Mouse (Mus musculus) MEL (cell line): ENCODE measurements around the gene Dcst1. TPM values are rescaled to one million over a fixed set of nuclear protein-coding genes. Genes with fewer than 3 reads are reported as not detected.

Source experiments
- DNase-seq: peaks from one replicate; pipeline ENCODE4 v3.0.0; 2011; ENCODE audit warnings: low read depth, low spot score
- H3K27ac ChIP-seq: 2 replicates; pipeline ENCODE4 v1.5.1; 2012; ENCODE audit warnings: low read depth, mild to moderate bottlenecking, control low read depth, low read length, moderate library complexity; ENCODE audit not compliant: control insufficient read depth
- H3K27me3 ChIP-seq, 2 experiments: fragments of 150-350 bp in 1 of 2; sonication (generic) in 1 of 2; 2 replicates each; pipeline ENCODE4 v1.6.1; 2012; ENCODE audit warnings: low read length in 2 of 2, mild to moderate bottlenecking in 2 of 2, improper control_type of control experiment in 1 of 2, moderate library complexity in 1 of 2; ENCODE audit not compliant: insufficient read depth in 2 of 2, control insufficient read depth in 1 of 2
- H3K36me3 ChIP-seq, 2 experiments: 2 replicates each; pipeline ENCODE4 v1.6.1; 2012 to 2014; ENCODE audit warnings: low read length in 2 of 2, improper control_type of control experiment in 1 of 2, inconsistent platforms in 1 of 2, mild to moderate bottlenecking in 1 of 2; ENCODE audit not compliant: insufficient read depth in 2 of 2, control insufficient read depth in 1 of 2
- H3K4me1 ChIP-seq, 2 experiments: fragments of 150-350 bp in 1 of 2; sonication (generic) in 1 of 2; 2 replicates each; pipeline ENCODE4 v1.6.1; 2012; ENCODE audit warnings: low read length in 2 of 2, improper control_type of control experiment in 1 of 2, mild to moderate bottlenecking in 1 of 2; ENCODE audit not compliant: insufficient read depth in 2 of 2, control insufficient read depth in 1 of 2
- H3K4me3 ChIP-seq, 2 experiments: fragments of 150-350 bp in 1 of 2; sonication (generic) in 1 of 2; 2 replicates each; pipeline ENCODE4 v1.5.1; 2012; ENCODE audit warnings: low read depth in 2 of 2, low read length in 2 of 2, mild to moderate bottlenecking in 2 of 2, moderate library complexity in 2 of 2, control low read depth in 1 of 2, improper control_type of control experiment in 1 of 2; ENCODE audit not compliant: control insufficient read depth in 1 of 2, insufficient read depth in 1 of 2
- H3K79me2 ChIP-seq: 2 replicates; pipeline ENCODE4 v1.6.1; 2012; ENCODE audit warnings: mild to moderate bottlenecking, low read length, moderate library complexity; ENCODE audit not compliant: control insufficient read depth, poor library complexity, insufficient read depth
- H3K9ac ChIP-seq: 2 replicates; pipeline ENCODE4 v1.6.1; 2012; ENCODE audit warnings: low read depth, mild to moderate bottlenecking, control low read depth, low read length, moderate library complexity; ENCODE audit not compliant: control insufficient read depth, poor library complexity, severe bottlenecking
- H3K9me3 ChIP-seq: fragments of 150-350 bp; sonication (generic); replicated peaks from 2 replicates; pipeline ENCODE4 v1.6.1; 2012; ENCODE audit warnings: mild to moderate bottlenecking, low read length, improper control_type of control experiment, moderate library complexity; ENCODE audit not compliant: insufficient read depth
- BHLHE40 ChIP-seq: IDR thresholded peaks from 2 replicates; pipeline ENCODE4 v1.6.1; 2012; ENCODE audit warnings: low read depth, mild to moderate bottlenecking, inconsistent platforms, low read length, improper control_type of control experiment, borderline replicate concordance
- CHD1 ChIP-seq: IDR thresholded peaks from 2 replicates; pipeline ENCODE4 v1.6.1; 2012; ENCODE audit warnings: low read depth, mild to moderate bottlenecking, inconsistent platforms, low read length, improper control_type of control experiment
- CTCF ChIP-seq, 3 experiments: IDR thresholded peaks in 2 of 3; conservative IDR thresholded peaks in 1 of 3; 2 replicates each; pipeline ENCODE4 v1.5.1; 2011 to 2012; ENCODE audit warnings: low read length in 3 of 3, low read depth in 2 of 3, mild to moderate bottlenecking in 2 of 3, improper control_type of control experiment in 1 of 3, inconsistent platforms in 1 of 3, mixed read lengths in 1 of 3, moderate library complexity in 1 of 3; ENCODE audit not compliant: control insufficient read depth in 1 of 3, insufficient read depth in 1 of 3, poor library complexity in 1 of 3, severe bottlenecking in 1 of 3
- E2F4 ChIP-seq: IDR thresholded peaks from 2 replicates; pipeline ENCODE4 v1.6.1; 2011; ENCODE audit warnings: low read depth, low read length, improper control_type of control experiment, borderline replicate concordance
- ETS1 ChIP-seq: IDR thresholded peaks from 2 replicates; pipeline ENCODE4 v1.6.1; 2012; ENCODE audit warnings: low read depth, mild to moderate bottlenecking, inconsistent platforms, low read length, improper control_type of control experiment, moderate library complexity
- GABPA ChIP-seq: IDR thresholded peaks from 2 replicates; pipeline ENCODE4 v1.6.1; 2012; ENCODE audit warnings: low read depth, mild to moderate bottlenecking, inconsistent platforms, low read length, improper control_type of control experiment, moderate library complexity
- GATA1 ChIP-seq: IDR thresholded peaks from 2 replicates; pipeline ENCODE4 v1.6.1; 2011; ENCODE audit warnings: low read depth, low read length, improper control_type of control experiment
- JUND ChIP-seq: IDR thresholded peaks from 2 replicates; pipeline ENCODE4 v1.6.1; 2011; ENCODE audit warnings: low read depth, mild to moderate bottlenecking, improper control_type of control experiment, low read length
- MAX ChIP-seq: IDR thresholded peaks from 2 replicates; pipeline ENCODE4 v1.6.1; 2011; ENCODE audit warnings: low read length, improper control_type of control experiment
- MAZ ChIP-seq: IDR thresholded peaks from 2 replicates; pipeline ENCODE4 v1.6.1; 2012; ENCODE audit warnings: low read depth, mild to moderate bottlenecking, inconsistent platforms, low read length, improper control_type of control experiment
- MYB ChIP-seq: IDR thresholded peaks from 2 replicates; pipeline ENCODE4 v1.6.1; 2011; ENCODE audit warnings: mild to moderate bottlenecking, low read depth, low read length, improper control_type of control experiment
- MYC ChIP-seq: IDR thresholded peaks from 2 replicates; pipeline ENCODE4 v1.6.1; 2011; ENCODE audit warnings: low read depth, mild to moderate bottlenecking, low read length, improper control_type of control experiment, moderate library complexity
- NELFE ChIP-seq: IDR thresholded peaks from 2 replicates; pipeline ENCODE4 v1.6.1; 2011; ENCODE audit warnings: low read depth, low read length, improper control_type of control experiment
- RAD21 ChIP-seq: IDR thresholded peaks from 2 replicates; pipeline ENCODE4 v1.6.1; 2011; ENCODE audit warnings: mild to moderate bottlenecking, low read depth, low read length, improper control_type of control experiment
- RCOR1 ChIP-seq: IDR thresholded peaks from 2 replicates; pipeline ENCODE4 v1.6.1; 2012; ENCODE audit warnings: low read depth, mild to moderate bottlenecking, inconsistent platforms, low read length, improper control_type of control experiment
- TCF12 ChIP-seq: IDR thresholded peaks from 2 replicates; pipeline ENCODE4 v1.6.1; 2014; ENCODE audit warnings: low read depth, mild to moderate bottlenecking, inconsistent platforms, low read length, improper control_type of control experiment, moderate library complexity
- USF1 ChIP-seq: IDR thresholded peaks from 2 replicates; pipeline ENCODE4 v1.6.1; 2014; ENCODE audit warnings: low read depth, mild to moderate bottlenecking, inconsistent platforms, low read length, improper control_type of control experiment, moderate library complexity
- ZKSCAN1 ChIP-seq: IDR thresholded peaks from 2 replicates; pipeline ENCODE4 v1.6.1; 2012; ENCODE audit warnings: low read depth, mild to moderate bottlenecking, inconsistent platforms, low read length, improper control_type of control experiment, moderate library complexity
- ZNF384 ChIP-seq: IDR thresholded peaks from 2 replicates; pipeline ENCODE4 v1.6.1; 2012; ENCODE audit warnings: low read depth, mild to moderate bottlenecking, inconsistent platforms, low read length, improper control_type of control experiment
- polyA plus RNA-seq, 2 experiments: library from polyadenylated mRNA; stranded (reverse) in 1 of 2; unstranded in 1 of 2; fragments of >175 nt in 1 of 2; fragments of >200 nt in 1 of 2; gene quantifications; 2 replicates each; pipeline versions ENCODE4 v1.2.1 to v1.2.4; 2012; ENCODE audit warnings: low replicate concordance in 2 of 2, low read depth in 1 of 2; ENCODE audit not compliant: insufficient read length in 2 of 2, insufficient read depth in 1 of 2, missing spikeins in 1 of 2
- total RNA-seq: library from RNA; depleted of rRNA; stranded (reverse); fragments of 300-350 nt; gene quantifications from 2 replicates; pipeline ENCODE4 v1.2.3, GENCODE M21; 2012

Gene Dcst1
- total and polyA plus RNA-seq, 3 experiments: 0.08 to 0.29 TPM; not detected in 1

GRCm38 (mm10) chr3:89384331-89385076, 19.5 kb upstream of the Dcst1 start:
- no peak for TF ChIP-seq MAZ
- no peak for TF ChIP-seq CTCF (IDR thresholded peaks at IDR 0.05 in 2 of 3, conservative IDR thresholded peaks at IDR 0.05 in 1 of 3; ENCODE audit: control insufficient read depth in 1 of 3, insufficient read depth in 1 of 3, low read depth in 2 of 3, low read length in 3 of 3, poor library complexity in 1 of 3, severe bottlenecking in 1 of 3)
- TF ChIP-seq MAX: no peak
- no peak for TF ChIP-seq ZNF384
- no peak for TF ChIP-seq E2F4
- no peak for TF ChIP-seq RAD21
- no peak for TF ChIP-seq BHLHE40
- TF ChIP-seq USF1: no peak
- TF ChIP-seq GABPA: no peak
- no peak for TF ChIP-seq RCOR1
- no peak for TF ChIP-seq CHD1
- TF ChIP-seq MYC: no peak
- TF ChIP-seq ZKSCAN1: no peak
- TF ChIP-seq TCF12: no peak
- TF ChIP-seq MYB: no peak
- TF ChIP-seq JUND: no peak
- no peak for TF ChIP-seq GATA1
- no peak for TF ChIP-seq ETS1
- Histone ChIP-seq H3K9ac (no peak overlapping the region), H3K4me1 (peaks cover under 1 to 19% of the 10 kb centered on the region in 2 experiments), H3K27ac (no peak overlapping the region), H3K4me3 (no peak overlapping the region), H3K79me2 (no peaks in the 10 kb centered on the region), H3K27me3 (no peaks in the 10 kb centered on the region), H3K9me3 (no peaks in the 10 kb centered on the region), H3K36me3 (peaks cover 0 to 12% of the 10 kb centered on the region in 2 experiments; a peak in 2 of 4 replicates)
- DNase-seq: no peak

GRCm38 (mm10) chr3:89383651-89384255, 18.7 kb upstream of the Dcst1 start:
- H3K9me3 ChIP-seq: no peaks in the 10 kb centered on the region

More at GRCm38 (mm10) chr3:89383651-89384255, 18.7 kb upstream of the Dcst1 start:
- peaks cover 0 to 7% of the 10 kb centered on the region in 2 experiments; a peak in 2 of 4 replicates for H3K36me3 ChIP-seq
- no peak overlapping the region for H3K9ac ChIP-seq
- H3K4me1 ChIP-seq: peaks cover 0 to 12% of the 10 kb centered on the region in 2 experiments; a peak in 3 of 4 replicates
- H3K79me2 ChIP-seq: no peaks in the 10 kb centered on the region
- DNase-seq: no peak
- TF ChIP-seq RCOR1 (no peak), NELFE (no peak), JUND (no peak)
- no peak overlapping the region for H3K27ac ChIP-seq
- no peaks in the 10 kb centered on the region for H3K27me3 ChIP-seq
- H3K4me3 ChIP-seq: no peak overlapping the region
